Mouse (Mus musculus): ENCODE data around the gene Surf1. TPM values are rescaled to one million over a fixed set of nuclear protein-coding genes. Genes with fewer than 3 reads are reported as not detected.

The Surf1 gene
- total and polyA plus RNA-seq, 3 experiments = 52.1 to 74.8 TPM; not detected in 1

Other genes starting within 250 kb of the Surf1 start
- not detected in 2 replicates for gene Lcn4, start 245.2 kb downstream of the Surf1 start, total RNA-seq (2012; rRNA removed)
- not detected for gene Lcn4, start 245.2 kb downstream of the Surf1 start, polyA plus RNA-seq (2012; ENCODE audit: insufficient read depth in 1 of 2, insufficient read length in 2 of 2, low read depth in 1 of 2, low replicate concordance in 2 of 2, missing spikeins in 1 of 2)
- not detected in 2 replicates for gene Abo, start 51.6 kb downstream of the Surf1 start, total RNA-seq (2012; rRNA removed)
- not detected for gene Abo, start 51.6 kb downstream of the Surf1 start, polyA plus RNA-seq (2012; ENCODE audit: insufficient read depth in 1 of 2, insufficient read length in 2 of 2, low read depth in 1 of 2, low replicate concordance in 2 of 2, missing spikeins in 1 of 2)
- 52.2 and 65.9 TPM in 2 replicates for gene Surf6, start 13.7 kb downstream of the Surf1 start, total RNA-seq (2012; rRNA removed)
- gene Surf6, start 13.7 kb downstream of the Surf1 start, polyA plus RNA-seq (2012; ENCODE audit: insufficient read depth in 1 of 2, insufficient read length in 2 of 2, low read depth in 1 of 2, low replicate concordance in 2 of 2, missing spikeins in 1 of 2) = 10 to 100 TPM in 1 of 2 experiments, not detected in 1; 61.8 TPM
- gene Med22, start 5.9 kb downstream of the Surf1 start, total RNA-seq (2012; rRNA removed) = 64.6 and 90.1 TPM in 2 replicates
- gene Med22, start 5.9 kb downstream of the Surf1 start, polyA plus RNA-seq (2012; ENCODE audit: insufficient read depth in 1 of 2, insufficient read length in 2 of 2, low read depth in 1 of 2, low replicate concordance in 2 of 2, missing spikeins in 1 of 2) = 10 to 100 TPM in 1 of 2 experiments, not detected in 1; 79.0 TPM
- gene Rpl7a, start 5.8 kb downstream of the Surf1 start, total RNA-seq (2012; rRNA removed) = 3,335 and 3,552 TPM in 2 replicates
- gene Rpl7a, start 5.8 kb downstream of the Surf1 start, polyA plus RNA-seq (2012; ENCODE audit: insufficient read depth in 1 of 2, insufficient read length in 2 of 2, low read depth in 1 of 2, low replicate concordance in 2 of 2, missing spikeins in 1 of 2) = 1,000 to 10,000 TPM in 1 of 2 experiments, not detected in 1; 1,526 TPM
- gene Surf2, start 163 bp downstream of the Surf1 start, total RNA-seq (2012; rRNA removed) = 41.0 and 63.1 TPM in 2 replicates
- gene Surf2, start 163 bp downstream of the Surf1 start, polyA plus RNA-seq (2012; ENCODE audit: insufficient read depth in 1 of 2, insufficient read length in 2 of 2, low read depth in 1 of 2, low replicate concordance in 2 of 2, missing spikeins in 1 of 2) = 10 to 100 TPM in 1 of 2 experiments, not detected in 1; 84.8 TPM
- gene Surf4, start 17.4 kb upstream of the Surf1 start, total RNA-seq (2012; rRNA removed) = 152 and 158 TPM in 2 replicates
- gene Surf4, start 17.4 kb upstream of the Surf1 start, polyA plus RNA-seq (2012; ENCODE audit: insufficient read depth in 1 of 2, insufficient read length in 2 of 2, low read depth in 1 of 2, low replicate concordance in 2 of 2, missing spikeins in 1 of 2) = 100 to 1,000 TPM in 1 of 2 experiments, not detected in 1; 252 TPM
- not detected in 2 replicates for gene Stkld1, start 17.5 kb upstream of the Surf1 start, total RNA-seq (2012; rRNA removed)
- gene Stkld1, start 17.5 kb upstream of the Surf1 start, polyA plus RNA-seq (2012; ENCODE audit: insufficient read depth in 1 of 2, insufficient read length in 2 of 2, low read depth in 1 of 2, low replicate concordance in 2 of 2, missing spikeins in 1 of 2) = under 1 TPM in 1 of 2 experiments, not detected in 1; 0.25 TPM
- 45.3 and 52.4 TPM in 2 replicates for gene Rexo4, start 47.9 kb upstream of the Surf1 start, total RNA-seq (2012; rRNA removed)
- gene Rexo4, start 47.9 kb upstream of the Surf1 start, polyA plus RNA-seq (2012; ENCODE audit: insufficient read depth in 1 of 2, insufficient read length in 2 of 2, low read depth in 1 of 2, low replicate concordance in 2 of 2, missing spikeins in 1 of 2) = 10 to 100 TPM in 1 of 2 experiments, not detected in 1; 66.6 TPM
- gene Adamts13, start 56.9 kb upstream of the Surf1 start, total RNA-seq (2012; rRNA removed) = 75.1 and 130 TPM in 2 replicates
- 10 to 100 TPM in 1 of 2 experiments, not detected in 1; 19.7 TPM for gene Adamts13, start 56.9 kb upstream of the Surf1 start, polyA plus RNA-seq (2012; ENCODE audit: insufficient read depth in 1 of 2, insufficient read length in 2 of 2, low read depth in 1 of 2, low replicate concordance in 2 of 2, missing spikeins in 1 of 2)
- gene Cacfd1, start 93.4 kb upstream of the Surf1 start, total RNA-seq (2012; rRNA removed) = 15.2 and 19.1 TPM in 2 replicates
- gene Cacfd1, start 93.4 kb upstream of the Surf1 start, polyA plus RNA-seq (2012; ENCODE audit: insufficient read depth in 1 of 2, insufficient read length in 2 of 2, low read depth in 1 of 2, low replicate concordance in 2 of 2, missing spikeins in 1 of 2) = 10 to 100 TPM in 1 of 2 experiments, not detected in 1; 60.7 TPM
- 2.3 and 2.6 TPM in 2 replicates for gene Slc2a6, start 111.5 kb upstream of the Surf1 start, total RNA-seq (2012; rRNA removed)
- gene Slc2a6, start 111.5 kb upstream of the Surf1 start, polyA plus RNA-seq (2012; ENCODE audit: insufficient read depth in 1 of 2, insufficient read length in 2 of 2, low read depth in 1 of 2, low replicate concordance in 2 of 2, missing spikeins in 1 of 2) = 1 to 10 TPM in 1 of 2 experiments, not detected in 1; 3.2 TPM
- gene Mymk, start 155.6 kb upstream of the Surf1 start, total RNA-seq (2012; rRNA removed) = not detected in 2 replicates
- not detected for gene Mymk, start 155.6 kb upstream of the Surf1 start, polyA plus RNA-seq (2012; ENCODE audit: insufficient read depth in 1 of 2, insufficient read length in 2 of 2, low read depth in 1 of 2, low replicate concordance in 2 of 2, missing spikeins in 1 of 2)
- not detected in 2 replicates for gene Adamtsl2, start 162.8 kb upstream of the Surf1 start, total RNA-seq (2012; rRNA removed)
- not detected for gene Adamtsl2, start 162.8 kb upstream of the Surf1 start, polyA plus RNA-seq (2012; ENCODE audit: insufficient read depth in 1 of 2, insufficient read length in 2 of 2, low read depth in 1 of 2, low replicate concordance in 2 of 2, missing spikeins in 1 of 2)
- not detected in 2 replicates for gene Fam163b, start 226.0 kb upstream of the Surf1 start, total RNA-seq (2012; rRNA removed)
- not detected for gene Fam163b, start 226.0 kb upstream of the Surf1 start, polyA plus RNA-seq (2012; ENCODE audit: insufficient read depth in 1 of 2, insufficient read length in 2 of 2, low read depth in 1 of 2, low replicate concordance in 2 of 2, missing spikeins in 1 of 2)
- not detected in 2 replicates for gene Dbh, start 248.7 kb upstream of the Surf1 start, total RNA-seq (2012; rRNA removed)
- gene Dbh, start 248.7 kb upstream of the Surf1 start, polyA plus RNA-seq (2012; ENCODE audit: insufficient read depth in 1 of 2, insufficient read length in 2 of 2, low read depth in 1 of 2, low replicate concordance in 2 of 2, missing spikeins in 1 of 2) = not detected

All from MEL (cell line).